Mouse (Mus musculus) hematopoietic stem cell, adult 5-6 weeks (primary cell): ENCODE measurements at regions not wholly inside any gene's neighbourhood (a gene's known extent, or its start where the extent isn't known, plus 50 kb on each side); places are given as distances from the start of the nearest gene placed in this dataset.

Experiments
- ATAC-seq, 2 experiments: fragments of 125-278 bp in 1 of 2; replicated peaks in 1 of 2; 2 replicates each; pipeline ENCODE4 v1.8.0; 2016 to 2017; ENCODE audit warnings: inconsistent platforms in 2 of 2, mild to moderate bottlenecking in 2 of 2, moderate number of reproducible peaks in 2 of 2, low read depth in 1 of 2, moderate TSS enrichment in 1 of 2; ENCODE audit not compliant: low FRiP score in 2 of 2, poor library complexity in 2 of 2, severe bottlenecking in 2 of 2, insufficient read depth in 1 of 2, low TSS enrichment in 1 of 2

- ATAC-seq = no peak
Observed at GRCm38 (mm10) chr2:169215546-169216043, 260.2 kb upstream of the Zfp64 start.

DNA sequence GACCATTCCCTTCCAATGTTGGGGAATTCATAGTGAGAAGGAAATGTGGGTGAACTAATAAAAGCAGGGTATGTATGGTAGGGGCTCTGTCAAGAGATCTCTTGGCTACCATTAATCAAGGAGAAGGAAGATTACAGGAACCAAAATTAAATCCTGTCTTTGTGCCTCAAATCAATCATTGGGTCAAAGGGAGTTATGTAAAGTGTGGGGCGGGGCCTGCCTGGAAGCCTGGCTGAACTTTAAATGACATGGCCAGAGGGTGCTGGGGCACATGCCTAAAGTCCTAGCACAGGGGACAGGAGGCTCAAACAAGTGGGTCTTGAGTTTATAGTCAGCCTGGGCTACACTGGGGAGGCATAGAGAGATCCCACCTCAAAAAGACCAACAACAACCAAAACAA is 259.0 kb upstream of the Zfp64 start:
- ATAC-seq = no peak

GRCm38 (mm10) chr2:169213314-169213713 is 257.9 kb upstream of the Zfp64 start:
- ATAC-seq = no peak

DNA sequence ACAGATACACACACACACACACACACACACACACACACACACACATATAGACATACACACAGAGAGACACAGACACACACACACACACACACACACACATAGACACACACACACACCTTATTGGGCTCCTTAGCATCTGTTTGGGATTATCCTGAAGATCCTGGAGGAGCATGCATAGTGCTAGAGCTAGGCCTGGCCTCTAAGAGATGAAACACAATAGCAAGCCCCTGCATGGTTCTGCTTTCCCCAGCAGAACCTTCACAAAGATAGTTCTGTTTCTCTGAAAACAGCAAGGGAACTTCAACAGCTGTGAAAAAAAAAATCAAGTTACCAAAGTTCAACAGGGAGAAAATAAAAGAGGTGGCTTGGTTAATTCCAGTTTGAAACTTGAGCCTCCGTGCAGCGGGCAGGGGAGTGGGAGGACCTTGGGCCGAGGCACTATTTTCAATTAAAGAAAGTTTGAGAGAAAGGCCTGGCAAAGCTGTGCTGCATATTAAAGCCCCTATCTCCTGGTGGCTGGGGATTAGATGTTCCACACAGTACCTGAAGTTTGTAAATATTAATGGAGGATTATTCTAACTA is 257.4 kb upstream of the Zfp64 start:
- ATAC-seq = no peak

- ATAC-seq = no peak
Observed at GRCm38 (mm10) chr2:169204254-169204752, 248.9 kb upstream of the Zfp64 start.

DNA sequence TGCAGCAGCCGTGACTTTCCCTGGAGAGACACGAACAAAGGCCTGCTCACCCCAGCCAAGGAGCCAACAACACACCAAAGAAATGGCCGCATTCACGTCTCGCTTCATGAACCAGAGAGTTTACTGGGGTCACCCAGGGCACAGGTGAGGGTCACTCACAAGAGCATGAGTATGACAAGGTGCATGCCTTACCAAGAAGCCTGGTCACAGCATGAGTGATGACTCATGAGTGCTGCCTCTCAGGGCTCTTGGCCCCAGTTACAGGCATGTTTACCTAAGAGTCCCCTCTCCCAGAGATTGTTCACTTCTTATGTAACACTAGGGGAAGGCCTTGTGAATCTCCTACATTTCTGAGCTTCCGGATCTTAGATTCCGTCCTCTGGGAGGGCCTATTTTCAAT is 236.6 kb upstream of the Zfp64 start:
- no peak for ATAC-seq

GRCm38 (mm10) chr2:169191465-169191864 is 236.1 kb upstream of the Zfp64 start:
- no peak; a peak in 1 of 4 replicates for ATAC-seq

GRCm38 (mm10) chr2:169177565-169177964 is 222.2 kb upstream of the Zfp64 start:
- no peak for ATAC-seq

- no peak for ATAC-seq
Observed at GRCm38 (mm10) chr2:169168795-169169194, 213.4 kb upstream of the Zfp64 start.

DNA sequence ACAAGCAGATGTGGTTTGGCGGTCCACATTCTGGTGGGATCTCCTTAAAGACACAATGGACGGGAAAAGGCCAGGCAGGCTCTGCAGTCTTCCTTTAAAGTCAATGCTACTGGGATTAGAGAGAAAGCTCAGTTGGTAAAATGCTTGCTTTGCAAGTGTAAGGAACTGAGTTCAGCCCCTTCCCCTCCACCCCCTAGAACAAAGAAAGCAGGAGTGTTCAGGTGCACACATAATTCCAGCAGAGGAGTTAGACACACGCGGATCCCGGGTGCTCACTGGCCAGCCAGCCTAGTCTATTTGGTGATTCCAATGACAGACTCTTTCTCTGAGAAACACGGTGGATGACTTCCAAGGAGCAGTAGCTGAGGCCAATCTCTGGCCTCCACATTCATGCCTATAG is 213.0 kb upstream of the Zfp64 start:
- ATAC-seq = no peak

DNA sequence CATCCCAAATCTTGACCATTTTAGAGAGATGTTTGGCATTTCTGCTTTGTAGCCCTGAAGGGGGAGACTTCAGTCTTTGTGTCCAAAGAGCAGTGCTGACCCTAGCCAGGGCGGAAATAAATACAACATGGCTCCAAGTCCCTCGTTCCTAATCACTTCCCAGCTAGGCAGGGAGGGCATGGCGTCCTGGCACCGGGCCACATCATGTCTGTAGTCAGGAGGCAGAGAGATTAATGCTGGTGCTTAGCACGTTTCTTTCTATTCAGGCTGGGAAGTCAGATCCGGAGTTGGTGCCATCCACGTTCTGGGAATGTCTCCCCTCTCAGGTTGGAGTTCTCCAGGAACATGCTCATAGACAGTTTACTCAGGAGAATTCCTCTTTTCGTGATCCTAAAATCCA is 206.3 kb upstream of the Zfp64 start:
- ATAC-seq = no peak

- no peak for ATAC-seq
Observed at GRCm38 (mm10) chr2:169158760-169159159, 203.4 kb upstream of the Zfp64 start.

- ATAC-seq = no peak
Observed at GRCm38 (mm10) chr2:169158005-169158673, 202.8 kb upstream of the Zfp64 start.

- no peak for ATAC-seq
Observed at GRCm38 (mm10) chr2:169156908-169157307, 201.5 kb upstream of the Zfp64 start.

DNA sequence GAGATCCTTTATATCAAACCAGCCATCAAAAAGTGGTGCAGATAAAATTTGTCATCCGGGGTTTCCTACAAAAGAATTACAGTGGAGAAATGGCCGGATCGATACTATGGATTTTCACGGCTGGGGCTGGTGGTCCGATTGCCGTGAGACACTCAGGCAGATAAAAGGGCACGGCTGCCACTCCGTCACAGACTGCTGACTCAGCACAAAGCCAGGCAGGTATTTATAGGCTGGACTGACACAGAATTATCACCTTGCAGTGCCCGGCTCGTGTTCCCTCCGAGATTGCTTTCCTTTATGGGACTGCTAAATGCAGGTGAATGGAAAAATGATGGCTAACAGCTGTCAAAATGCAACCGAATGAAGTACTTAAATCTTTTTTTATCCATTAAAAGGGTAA is 199.5 kb upstream of the Zfp64 start:
- ATAC-seq = no peak

- ATAC-seq = no peak
Observed at GRCm38 (mm10) chr2:169147655-169148054, 192.3 kb upstream of the Zfp64 start.

DNA sequence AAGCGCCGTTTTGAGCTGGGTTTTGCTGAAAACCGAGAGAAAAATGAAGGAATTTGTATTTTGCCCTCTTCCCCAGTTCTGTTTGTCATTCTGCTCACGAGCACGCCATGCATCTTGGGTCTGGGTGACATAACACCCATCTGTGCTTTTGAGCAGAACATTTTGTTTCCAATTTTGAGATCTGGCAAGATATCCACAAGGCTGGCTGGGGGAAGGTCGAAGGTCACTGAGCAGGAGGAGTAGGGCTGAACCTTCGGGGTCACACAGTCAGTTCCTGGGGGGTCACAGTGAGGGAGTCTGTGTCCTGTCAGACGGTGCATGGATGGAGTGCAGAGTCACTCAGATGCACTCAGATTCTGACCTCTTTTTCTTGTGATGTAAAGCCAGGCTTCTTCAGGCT is 186.8 kb upstream of the Zfp64 start:
- ATAC-seq = no peak

- no peak for ATAC-seq
Observed at GRCm38 (mm10) chr2:169133855-169134254, 178.5 kb upstream of the Zfp64 start.

GRCm38 (mm10) chr2:169125476-169125875 is 170.1 kb upstream of the Zfp64 start:
- ATAC-seq = no peak
